Mouse (Mus musculus) C2C12 (cell line): Measurements from ENCODE around the gene Igsf21. TPM values are rescaled to one million over a fixed set of nuclear protein-coding genes. Genes with fewer than 3 reads are reported as not detected.

Experiments
- H3K27me3 ChIP-seq: one replicate; pipeline ENCODE4 v1.6.1; 2011; ENCODE audit not compliant: control insufficient read depth, insufficient read depth, insufficient read length
- H3K36me3 ChIP-seq: one replicate; pipeline ENCODE4 v1.6.1; 2011; ENCODE audit not compliant: control insufficient read depth, insufficient read depth
- H3K4me3 ChIP-seq: one replicate; pipeline ENCODE4 v1.5.1; 2011; ENCODE audit warnings: mild to moderate bottlenecking, control low read depth; ENCODE audit not compliant: poor library complexity, insufficient read depth, severe bottlenecking
- H3K79me2 ChIP-seq: one replicate; pipeline ENCODE4 v1.6.1; 2011; ENCODE audit not compliant: control insufficient read depth, insufficient read depth
- H3K79me3 ChIP-seq: one replicate; pipeline ENCODE4 v1.6.1; 2011; ENCODE audit warnings: low read depth, control low read depth
- H3ac ChIP-seq: one replicate; pipeline ENCODE3; 2011; ENCODE audit warnings: low read depth; ENCODE audit not compliant: control insufficient read depth, insufficient read length
- CEBPB ChIP-seq: IDR thresholded peaks from one replicate; pipeline ENCODE4 v1.6.1; 2011; ENCODE audit warnings: low read depth, mild to moderate bottlenecking, control low read depth, moderate library complexity
- CTCF ChIP-seq: IDR thresholded peaks from one replicate; pipeline ENCODE4 v1.5.1; 2011; ENCODE audit not compliant: control insufficient read depth, insufficient read depth, insufficient read length
- FOSL1 ChIP-seq: IDR thresholded peaks from one replicate; pipeline ENCODE4 v1.8.0; 2011; ENCODE audit warnings: mild to moderate bottlenecking, low read length; ENCODE audit not compliant: poor library complexity, insufficient read depth, severe bottlenecking
- MAX ChIP-seq: IDR thresholded peaks from one replicate; pipeline ENCODE4 v1.6.1; 2011; ENCODE audit warnings: mild to moderate bottlenecking, control low read depth
- MYOD1 ChIP-seq: IDR thresholded peaks from one replicate; pipeline ENCODE4 v1.6.1; 2011; ENCODE audit warnings: low read depth; ENCODE audit not compliant: control insufficient read depth, insufficient read length
- MYOG ChIP-seq: IDR thresholded peaks from one replicate; pipeline ENCODE4 v1.6.1; 2011; ENCODE audit not compliant: control insufficient read depth, insufficient read length; ENCODE audit errors: extremely low read depth
- USF1 ChIP-seq: IDR thresholded peaks from one replicate; pipeline ENCODE4 v1.6.1; 2011; ENCODE audit warnings: low read depth, mild to moderate bottlenecking, control low read depth, moderate library complexity
- polyA plus RNA-seq: library from polyadenylated mRNA; unstranded; fragments of >200 nt; fragmentation: generic; extraction: Trizol; gene quantifications from one replicate; pipeline ENCODE4 v1.2.1, GENCODE M21; 2012; ENCODE audit warnings: missing spikeins

Gene Igsf21
- polyA plus RNA-seq, 1 experiment, result not detected

DNA sequence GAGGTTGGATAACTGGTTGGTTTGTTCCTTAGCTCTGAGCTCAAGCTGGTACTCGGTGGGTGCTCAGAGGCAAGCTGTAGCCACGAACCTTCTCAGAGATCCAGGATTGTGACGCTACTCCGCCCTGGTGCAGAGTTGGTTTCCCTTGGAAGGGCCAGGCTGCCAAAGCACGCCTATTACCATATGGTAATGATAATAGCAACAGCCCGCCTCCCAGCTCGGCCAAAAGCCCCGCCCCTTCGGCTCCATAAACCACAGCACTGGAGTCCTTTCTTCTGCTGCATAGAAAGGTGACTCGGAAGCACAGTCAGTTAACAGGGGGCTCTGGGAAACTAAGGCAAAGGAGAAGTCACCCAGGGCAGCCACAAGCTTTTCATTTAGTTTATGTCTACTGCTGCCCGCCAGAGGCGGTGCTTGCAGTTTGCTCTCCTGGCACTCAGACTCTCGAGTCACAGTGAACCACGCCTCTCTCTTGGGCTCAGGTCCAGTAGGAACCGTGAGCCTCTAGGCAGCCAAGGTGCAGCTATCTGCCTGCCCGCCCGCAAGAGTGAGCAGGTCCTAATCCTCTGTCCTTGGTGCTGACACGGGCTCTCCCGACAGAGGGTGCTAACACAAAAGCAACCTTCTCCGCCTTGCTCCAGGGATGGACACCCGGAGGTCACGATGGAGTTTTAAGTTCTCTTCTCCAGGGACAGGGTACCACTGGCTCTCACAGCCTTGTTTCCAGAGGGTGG is 2.6 kb upstream of the Igsf21 start:
- Histone ChIP-seq H3K79me2 (no peaks in the 10 kb centered on the region), H3ac (no peak overlapping the region), H3K79me3 (no peaks in the 10 kb centered on the region), H3K4me3 (no peak overlapping the region), H3K36me3 (no peaks in the 10 kb centered on the region), H3K27me3 (peaks cover 40% of the 10 kb centered on the region)
- TF ChIP-seq MAX, result no peak

DNA sequence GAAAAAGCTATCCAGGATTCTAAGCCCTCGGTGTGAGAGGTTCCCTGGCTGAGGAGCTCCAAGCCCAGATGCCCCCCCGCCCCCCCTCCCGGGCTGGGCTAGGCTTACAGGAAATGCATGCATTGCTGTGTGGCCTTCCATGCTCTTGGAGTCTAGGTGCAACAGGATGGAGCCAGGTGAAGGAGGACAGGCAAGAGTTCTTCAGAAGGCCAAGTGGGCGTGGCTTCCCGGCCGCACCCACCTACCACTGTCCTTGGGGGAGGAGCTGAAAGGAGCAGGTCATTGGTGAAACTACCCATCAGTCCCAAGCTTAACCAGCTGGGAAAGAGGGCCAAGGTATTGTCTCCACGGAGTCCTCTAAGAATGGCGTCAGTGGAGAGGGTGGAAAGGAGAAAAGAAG is 1.8 kb upstream of the Igsf21 start:
- H3K79me3 ChIP-seq, result no peaks in the 10 kb centered on the region
- H3K4me3 ChIP-seq, result no peak overlapping the region
- H3ac ChIP-seq, result no peak overlapping the region
- no peaks in the 10 kb centered on the region for H3K36me3 ChIP-seq
- H3K27me3 ChIP-seq, result peaks cover 47% of the 10 kb centered on the region
- TF ChIP-seq FOSL1, result no peak
- TF ChIP-seq MYOG, result no peak
- no peak for TF ChIP-seq MAX
- no peak for TF ChIP-seq MYOD1
- TF ChIP-seq CEBPB, result no peak
- TF ChIP-seq USF1, result no peak
- no peak for TF ChIP-seq CTCF
- H3K79me2 ChIP-seq, result no peaks in the 10 kb centered on the region

DNA sequence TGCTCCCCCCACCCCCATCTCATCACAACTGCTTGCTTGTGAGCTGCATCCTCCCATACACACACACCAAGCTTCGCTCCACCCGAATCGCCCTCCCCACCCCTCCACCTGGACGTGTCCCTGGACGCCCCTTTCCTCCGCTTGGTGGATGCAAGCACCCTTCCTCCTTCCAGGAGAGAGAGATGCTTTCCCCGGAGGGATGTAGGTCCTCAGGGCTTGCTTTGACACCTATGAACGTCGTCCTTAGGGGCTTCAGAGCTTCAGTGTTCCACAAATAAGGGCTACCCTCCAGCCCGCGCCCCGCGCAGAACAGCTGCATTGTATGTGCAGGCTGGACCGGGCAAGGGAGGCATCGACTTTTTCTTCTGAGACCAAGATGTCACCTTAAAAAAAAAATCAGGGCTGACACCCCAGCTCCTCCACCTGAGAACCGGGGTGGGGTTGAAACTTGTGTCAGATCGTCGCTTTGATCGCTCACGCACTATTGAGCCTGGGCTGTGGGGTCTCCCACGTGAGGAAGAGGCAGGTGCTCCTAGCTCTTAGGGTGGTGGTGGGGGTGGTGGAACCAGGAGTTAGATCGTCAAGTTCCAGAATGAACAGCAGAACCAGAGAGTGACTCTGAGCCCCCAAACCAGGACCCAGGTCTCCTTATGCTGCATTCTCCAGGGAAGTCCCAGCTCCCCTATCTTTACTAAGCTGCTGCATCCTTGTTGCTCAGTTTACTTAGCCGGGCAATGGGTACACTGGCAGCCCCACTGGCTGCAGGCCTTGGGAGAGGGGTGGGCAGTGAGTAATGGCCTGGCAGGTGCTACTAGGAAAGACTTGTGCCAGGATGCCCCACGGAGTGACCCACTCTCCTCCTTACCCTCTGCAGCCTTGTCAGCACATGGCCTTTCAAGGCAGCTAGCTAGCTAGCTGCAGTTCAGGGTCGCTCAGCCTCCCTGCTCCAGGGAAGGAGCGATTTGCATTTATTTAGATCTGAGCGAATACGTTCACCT is 721 bp upstream of the Igsf21 start:
- Histone ChIP-seq H3K36me3 (no peaks in the 10 kb centered on the region), H3K27me3 (peaks cover 56% of the 10 kb centered on the region), H3ac (no peak overlapping the region), H3K79me2 (no peaks in the 10 kb centered on the region), H3K4me3 (no peak overlapping the region), H3K79me3 (no peaks in the 10 kb centered on the region)
- no peak for TF ChIP-seq MYOG
- TF ChIP-seq MAX, result no peak
- TF ChIP-seq MYOD1, result no peak
- no peak for TF ChIP-seq CTCF

DNA sequence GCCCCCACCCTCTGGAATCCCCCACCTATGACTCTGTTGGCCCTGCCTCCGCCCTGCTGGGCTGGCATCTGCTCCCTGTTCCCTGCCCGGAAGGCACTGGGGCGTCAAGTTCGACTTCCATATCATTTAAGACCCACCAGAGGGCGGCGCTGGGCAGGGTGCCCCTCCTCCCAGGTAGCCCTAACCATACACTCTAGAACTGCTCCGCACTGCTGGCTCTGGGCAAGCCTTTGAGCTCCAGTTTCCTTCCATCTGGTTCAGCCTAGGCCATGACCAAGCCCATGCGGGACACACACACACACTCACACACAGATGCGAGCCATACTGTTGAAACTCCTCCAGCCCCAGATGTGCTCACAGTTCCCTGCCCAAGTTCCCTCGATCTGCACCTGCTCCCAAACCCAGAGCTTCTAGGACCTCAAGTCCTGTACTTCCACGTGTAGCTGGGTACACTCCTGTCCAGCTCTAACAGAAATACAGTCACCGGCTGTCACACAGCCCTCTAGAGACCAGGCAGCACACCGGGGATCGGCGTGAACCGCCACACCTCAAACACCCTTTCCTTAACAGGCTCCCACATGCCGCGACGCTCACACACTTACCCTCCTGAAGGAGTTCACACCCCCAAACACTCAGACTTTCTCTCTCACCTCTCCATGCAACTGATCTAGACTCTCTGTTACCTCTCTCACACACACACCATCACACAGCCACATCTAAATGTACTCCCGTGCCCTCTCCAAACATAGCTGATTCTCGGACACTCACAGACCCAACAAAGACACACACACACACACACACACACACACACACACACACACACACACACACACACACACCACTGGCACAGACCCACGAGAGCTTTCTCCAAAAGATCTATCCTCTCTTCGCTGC is 1.1 kb downstream of the Igsf21 start:
- Histone ChIP-seq H3K27me3 (peaks cover 58% of the 10 kb centered on the region), H3K79me3 (no peaks in the 10 kb centered on the region), H3K4me3 (no peak overlapping the region), H3ac (no peak overlapping the region), H3K36me3 (no peaks in the 10 kb centered on the region), H3K79me2 (no peaks in the 10 kb centered on the region)
- TF ChIP-seq USF1 (no peak), CTCF (no peak), MYOG (no peak), FOSL1 (no peak), MAX (no peak), CEBPB (no peak), MYOD1 (no peak)

- TF ChIP-seq MAX (no peak), MYOD1 (no peak), FOSL1 (no peak), CEBPB (no peak), CTCF (no peak), USF1 (no peak), MYOG (no peak)
- Histone ChIP-seq H3ac (no peak overlapping the region), H3K27me3 (peaks cover 55% of the 10 kb centered on the region), H3K79me2 (no peaks in the 10 kb centered on the region), H3K4me3 (no peak overlapping the region), H3K36me3 (no peaks in the 10 kb centered on the region), H3K79me3 (no peaks in the 10 kb centered on the region)
These were observed 1.7 kb downstream of the Igsf21 start for GRCm38 (mm10) chr4:140244835-140245234.
